Mouse (Mus musculus): Measurements from ENCODE around the gene Gabrb1. TPM values are rescaled to one million over a fixed set of nuclear protein-coding genes. Genes with fewer than 3 reads are reported as not detected.

Gene Gabrb1
- polyA plus RNA-seq, 1 experiment from 2014 or later, result 48.1 TPM

- H3K4me3 ChIP-seq (ENCODE audit: low read depth, low read length), result no peak overlapping the region
- H3K36me3 ChIP-seq (ENCODE audit: control insufficient read depth, insufficient read depth, low read length), result no peaks in the 10 kb centered on the region
- H3K27me3 ChIP-seq (ENCODE audit: control insufficient read depth, insufficient read depth, low read depth, low read length), result no peaks in the 10 kb centered on the region
- H3K9me3 ChIP-seq (replicated peaks; ENCODE audit: control insufficient read depth, low read length, poor library complexity, severe bottlenecking), result no peaks in the 10 kb centered on the region
- H3K9ac ChIP-seq (ENCODE audit: low read depth, low read length), result no peak overlapping the region
- WGBS, result 93% methylated on average over 2 of the region's 2 CpGs
- no peaks in the 10 kb centered on the region for H3K4me1 ChIP-seq (ENCODE audit: control insufficient read depth, insufficient read depth, low read length)
- 0 out of 2 replicates have a peak, but pooled peaks have one; percentile 17 for ATAC-seq
- H3K4me2 ChIP-seq (ENCODE audit: low read length), result no peak overlapping the region
- no peak overlapping the region for H3K27ac ChIP-seq (ENCODE audit: low read length)
Observed at GRCm38 (mm10) chr5:72095015-72095414, 437.1 kb downstream of the Gabrb1 start.

- Histone ChIP-seq H3K27ac (ENCODE audit: low read length) (no peak overlapping the region), H3K9me3 (replicated peaks; ENCODE audit: control insufficient read depth, low read length, poor library complexity, severe bottlenecking) (no peaks in the 10 kb centered on the region), H3K4me2 (ENCODE audit: low read length) (no peak overlapping the region), H3K36me3 (ENCODE audit: control insufficient read depth, insufficient read depth, low read length) (no peaks in the 10 kb centered on the region), H3K4me1 (ENCODE audit: control insufficient read depth, insufficient read depth, low read length) (no peaks in the 10 kb centered on the region), H3K4me3 (ENCODE audit: low read depth, low read length) (no peak overlapping the region), H3K9ac (ENCODE audit: low read depth, low read length) (no peak overlapping the region), H3K27me3 (ENCODE audit: control insufficient read depth, insufficient read depth, low read depth, low read length) (no peaks in the 10 kb centered on the region)
- ATAC-seq, result peak; percentile 71; the same call in 1 of the 2 replicates
- WGBS, result 35% methylated on average over 7 of the region's 7 CpGs
Observed at GRCm38 (mm10) chr5:72104274-72104921, 446.5 kb downstream of the Gabrb1 start.

DNA sequence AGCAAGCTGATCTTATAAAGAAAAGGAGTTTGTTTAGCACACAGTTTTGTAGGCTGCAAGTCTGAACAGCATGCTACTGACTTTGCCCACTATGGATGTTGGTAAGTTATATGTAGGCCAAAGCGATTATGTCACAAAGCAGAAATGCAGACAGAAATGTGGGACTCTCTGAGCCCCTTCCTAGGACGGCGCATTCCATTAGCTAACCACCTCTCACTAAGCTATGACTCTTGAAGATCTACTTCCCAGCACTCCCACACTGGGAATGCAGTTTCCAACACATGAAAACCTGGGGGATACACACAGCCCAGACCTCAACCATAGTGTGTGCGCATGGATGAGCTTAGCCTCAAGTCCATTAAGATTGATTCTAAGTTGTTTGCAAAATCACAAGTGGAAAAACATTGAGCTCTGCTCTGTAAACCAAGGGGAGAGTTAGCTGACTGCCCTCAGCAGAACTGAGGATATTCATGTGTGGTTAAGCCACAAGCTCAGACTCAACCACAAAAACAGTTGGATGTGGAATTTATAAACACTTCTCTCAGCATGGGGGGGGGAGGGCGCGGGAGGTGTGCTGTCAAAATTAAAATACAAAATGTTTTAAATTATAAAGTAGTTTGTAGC lies 464.6 kb downstream of the Gabrb1 start:
- peaks cover 3% of the 10 kb centered on the region; the same call in 1 of the 2 replicates for H3K36me3 ChIP-seq (ENCODE audit: control insufficient read depth, insufficient read depth, low read length)
- no peak overlapping the region for H3K27ac ChIP-seq (ENCODE audit: low read length)
- no peak overlapping the region for H3K9ac ChIP-seq (ENCODE audit: low read depth, low read length)
- no peaks in the 10 kb centered on the region for H3K27me3 ChIP-seq (ENCODE audit: control insufficient read depth, insufficient read depth, low read depth, low read length)
- no peaks in the 10 kb centered on the region for H3K9me3 ChIP-seq (replicated peaks; ENCODE audit: control insufficient read depth, low read length, poor library complexity, severe bottlenecking)
- H3K4me1 ChIP-seq (ENCODE audit: control insufficient read depth, insufficient read depth, low read length), result no peaks in the 10 kb centered on the region
- H3K4me3 ChIP-seq (ENCODE audit: low read depth, low read length), result no peak overlapping the region
- no peak for ATAC-seq
- 86% methylated on average over 6 of the region's 6 CpGs for WGBS
- no peak overlapping the region for H3K4me2 ChIP-seq (ENCODE audit: low read length)

DNA sequence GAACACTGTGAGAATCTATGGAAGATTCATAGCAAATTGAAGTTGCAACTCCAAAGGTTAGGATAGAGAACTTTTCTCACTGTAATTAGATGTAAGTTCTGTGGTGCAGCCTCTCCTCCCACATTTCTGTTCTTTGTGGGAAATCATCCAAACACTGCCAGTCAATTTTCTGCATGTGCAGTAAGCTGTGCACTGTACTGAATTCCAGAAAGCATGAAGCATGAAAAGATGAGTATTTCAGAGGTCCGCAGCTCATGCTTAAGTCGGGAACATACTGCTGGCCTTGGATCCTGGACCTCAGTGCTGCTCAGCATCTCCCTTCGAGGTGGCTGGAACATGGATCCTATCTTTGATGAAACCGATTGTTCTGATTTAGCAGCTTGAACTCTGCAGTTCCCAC lies 468.8 kb downstream of the Gabrb1 start:
- ATAC-seq, result no peak
- H3K4me3 ChIP-seq (ENCODE audit: low read depth, low read length), result no peak overlapping the region
- no peak overlapping the region for H3K27ac ChIP-seq (ENCODE audit: low read length)
- 87% methylated on average over 4 of the region's 4 CpGs for WGBS
- no peak overlapping the region for H3K9ac ChIP-seq (ENCODE audit: low read depth, low read length)
- no peaks in the 10 kb centered on the region for H3K9me3 ChIP-seq (replicated peaks; ENCODE audit: control insufficient read depth, low read length, poor library complexity, severe bottlenecking)
- no peaks in the 10 kb centered on the region for H3K27me3 ChIP-seq (ENCODE audit: control insufficient read depth, insufficient read depth, low read depth, low read length)
- no peak overlapping the region for H3K4me2 ChIP-seq (ENCODE audit: low read length)
- no peaks in the 10 kb centered on the region for H3K4me1 ChIP-seq (ENCODE audit: control insufficient read depth, insufficient read depth, low read length)
- peaks cover 3% of the 10 kb centered on the region; the same call in 1 of the 2 replicates for H3K36me3 ChIP-seq (ENCODE audit: control insufficient read depth, insufficient read depth, low read length)

DNA sequence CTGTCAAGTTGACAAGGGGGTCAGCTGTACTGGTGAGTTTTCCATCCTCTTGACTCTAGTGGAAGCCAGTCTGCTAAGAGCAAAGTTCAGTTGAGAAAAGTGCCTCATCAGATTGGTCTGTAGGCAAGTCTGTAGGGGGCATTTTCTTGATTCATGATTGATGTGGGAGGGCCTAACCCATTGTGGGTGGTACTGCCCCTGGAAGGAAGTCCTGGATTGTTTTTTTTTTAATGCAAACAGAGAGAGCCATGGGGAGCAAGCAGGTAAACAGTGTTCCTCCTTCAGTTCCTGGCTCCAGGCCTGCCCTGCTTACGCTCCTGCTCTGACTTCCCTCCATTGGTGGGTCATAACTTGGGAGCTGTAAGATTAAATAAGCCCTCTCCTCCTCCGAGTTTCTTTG lies 476.0 kb downstream of the Gabrb1 start:
- no peak overlapping the region for H3K4me2 ChIP-seq (ENCODE audit: low read length)
- no peak overlapping the region for H3K9ac ChIP-seq (ENCODE audit: low read depth, low read length)
- H3K36me3 ChIP-seq (ENCODE audit: control insufficient read depth, insufficient read depth, low read length), result no peaks in the 10 kb centered on the region
- H3K27me3 ChIP-seq (ENCODE audit: control insufficient read depth, insufficient read depth, low read depth, low read length), result no peaks in the 10 kb centered on the region
- no peak for ATAC-seq
- H3K9me3 ChIP-seq (replicated peaks; ENCODE audit: control insufficient read depth, low read length, poor library complexity, severe bottlenecking), result no peaks in the 10 kb centered on the region
- no peak overlapping the region for H3K27ac ChIP-seq (ENCODE audit: low read length)
- no peak overlapping the region for H3K4me3 ChIP-seq (ENCODE audit: low read depth, low read length)
- no peaks in the 10 kb centered on the region for H3K4me1 ChIP-seq (ENCODE audit: control insufficient read depth, insufficient read depth, low read length)
- 74% methylated on average over 2 of the region's 2 CpGs for WGBS

DNA sequence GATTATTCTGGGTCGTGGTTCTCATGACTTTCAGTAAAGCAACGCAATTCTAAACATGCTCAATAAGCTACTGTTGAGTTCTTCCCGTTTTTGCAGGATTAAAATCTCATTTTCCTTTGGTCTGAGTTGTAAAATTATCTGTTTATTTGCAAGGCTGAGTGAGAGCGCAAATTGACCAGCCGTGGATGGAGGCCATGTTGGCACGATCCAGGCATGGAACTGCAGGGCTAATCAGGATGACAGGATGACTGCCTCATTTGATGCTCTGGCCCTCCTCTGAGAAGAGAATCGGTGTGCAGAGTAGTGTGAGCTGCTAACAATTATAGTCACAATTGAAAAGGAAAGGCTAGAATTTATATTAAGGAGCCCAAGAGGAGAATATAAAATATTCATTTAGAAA lies 480.3 kb downstream of the Gabrb1 start:
- Histone ChIP-seq H3K27ac (ENCODE audit: low read length) (no peak overlapping the region), H3K27me3 (ENCODE audit: control insufficient read depth, insufficient read depth, low read depth, low read length) (no peaks in the 10 kb centered on the region), H3K4me2 (ENCODE audit: low read length) (no peak overlapping the region), H3K9me3 (replicated peaks; ENCODE audit: control insufficient read depth, low read length, poor library complexity, severe bottlenecking) (no peaks in the 10 kb centered on the region), H3K4me3 (ENCODE audit: low read depth, low read length) (no peak overlapping the region), H3K4me1 (ENCODE audit: control insufficient read depth, insufficient read depth, low read length) (no peaks in the 10 kb centered on the region), H3K9ac (ENCODE audit: low read depth, low read length) (no peak overlapping the region), H3K36me3 (ENCODE audit: control insufficient read depth, insufficient read depth, low read length) (no peaks in the 10 kb centered on the region)
- ATAC-seq, result no peak
- 75% methylated on average over 7 of the region's 7 CpGs for WGBS

- no peak for ATAC-seq
Observed at GRCm38 (mm10) chr5:72139619-72140018, 481.7 kb downstream of the Gabrb1 start.

DNA sequence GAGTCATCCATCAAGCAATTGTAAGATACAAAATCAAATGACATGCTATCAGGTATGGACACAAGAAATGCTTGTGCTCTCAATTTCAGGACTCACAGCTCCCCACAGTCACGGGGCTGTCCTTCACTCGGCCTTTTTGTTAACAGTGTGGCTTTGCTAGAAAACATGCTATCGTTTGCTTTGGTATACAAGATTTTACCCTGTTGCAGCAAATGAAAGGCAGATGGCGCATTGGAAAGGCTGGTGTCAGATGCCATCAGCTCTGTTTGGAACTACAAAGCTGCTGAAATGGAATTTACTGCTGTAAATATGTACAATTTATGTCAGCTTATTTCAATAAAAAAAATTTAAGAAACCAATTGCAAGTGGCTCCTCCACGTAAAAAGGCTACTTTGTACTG lies 490.8 kb downstream of the Gabrb1 start:
- no peak overlapping the region for H3K4me3 ChIP-seq (ENCODE audit: low read depth, low read length)
- no peak overlapping the region for H3K4me2 ChIP-seq (ENCODE audit: low read length)
- H3K4me1 ChIP-seq (ENCODE audit: control insufficient read depth, insufficient read depth, low read length), result no peaks in the 10 kb centered on the region
- H3K27ac ChIP-seq (ENCODE audit: low read length), result no peak overlapping the region
- no peaks in the 10 kb centered on the region for H3K9me3 ChIP-seq (replicated peaks; ENCODE audit: control insufficient read depth, low read length, poor library complexity, severe bottlenecking)
- no peak overlapping the region for H3K9ac ChIP-seq (ENCODE audit: low read depth, low read length)
- no peaks in the 10 kb centered on the region for H3K36me3 ChIP-seq (ENCODE audit: control insufficient read depth, insufficient read depth, low read length)
- ATAC-seq, result no peak
- 43% methylated on average over 5 of the region's 5 CpGs for WGBS
- H3K27me3 ChIP-seq (ENCODE audit: control insufficient read depth, insufficient read depth, low read depth, low read length), result no peaks in the 10 kb centered on the region

More at GRCm38 (mm10) chr5:72139619-72140018, 481.7 kb downstream of the Gabrb1 start:
- H3K9ac ChIP-seq (ENCODE audit: low read depth, low read length), result no peak overlapping the region
- H3K4me2 ChIP-seq (ENCODE audit: low read length), result no peak overlapping the region
- H3K27ac ChIP-seq (ENCODE audit: low read length), result no peak overlapping the region
- no peaks in the 10 kb centered on the region for H3K36me3 ChIP-seq (ENCODE audit: control insufficient read depth, insufficient read depth, low read length)
- H3K4me3 ChIP-seq (ENCODE audit: low read depth, low read length), result no peak overlapping the region
- no peaks in the 10 kb centered on the region for H3K9me3 ChIP-seq (replicated peaks; ENCODE audit: control insufficient read depth, low read length, poor library complexity, severe bottlenecking)
- H3K4me1 ChIP-seq (ENCODE audit: control insufficient read depth, insufficient read depth, low read length), result no peaks in the 10 kb centered on the region
- 71% methylated on average over 1 of the region's 1 CpGs for WGBS
- H3K27me3 ChIP-seq (ENCODE audit: control insufficient read depth, insufficient read depth, low read depth, low read length), result no peaks in the 10 kb centered on the region

DNA sequence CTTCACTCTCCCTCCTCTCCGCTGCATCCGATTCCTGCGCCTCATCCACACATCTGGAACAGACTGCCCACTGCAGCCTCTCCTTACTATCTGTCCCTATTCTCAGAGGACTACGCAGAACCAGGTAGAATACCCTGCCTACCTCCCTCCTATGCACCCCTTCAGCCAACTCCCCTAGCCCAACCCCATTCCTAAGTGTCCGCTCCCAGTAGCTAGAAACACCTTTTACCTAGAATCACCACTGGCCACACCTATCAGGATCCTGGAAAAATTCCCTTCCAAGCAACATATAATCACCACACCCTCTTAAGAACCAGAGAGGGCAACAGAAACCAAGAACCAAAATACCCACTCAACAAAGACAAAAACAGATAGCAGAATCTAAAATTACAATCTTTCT lies 493.0 kb downstream of the Gabrb1 start:
- Histone ChIP-seq H3K4me3 (ENCODE audit: low read depth, low read length) (no peak overlapping the region), H3K9me3 (replicated peaks; ENCODE audit: control insufficient read depth, low read length, poor library complexity, severe bottlenecking) (no peaks in the 10 kb centered on the region), H3K4me2 (ENCODE audit: low read length) (no peak overlapping the region), H3K36me3 (ENCODE audit: control insufficient read depth, insufficient read depth, low read length) (peaks cover 5% of the 10 kb centered on the region), H3K27me3 (ENCODE audit: control insufficient read depth, insufficient read depth, low read depth, low read length) (no peaks in the 10 kb centered on the region), H3K9ac (ENCODE audit: low read depth, low read length) (no peak overlapping the region), H3K27ac (ENCODE audit: low read length) (no peak overlapping the region), H3K4me1 (ENCODE audit: control insufficient read depth, insufficient read depth, low read length) (no peaks in the 10 kb centered on the region)
- no peak for ATAC-seq
- 99% methylated on average over 5 of the region's 5 CpGs for WGBS
